Mouse (Mus musculus) fibroblast of lung, adult 2 months (primary cell): Measurements from ENCODE around the gene Mucl3.

Experiments used
- DNase-seq: peaks from one replicate; pipeline ENCODE4 v3.0.0-alpha.2; 2011; ENCODE audit warnings: low read depth

Mucl3 gene

GRCm38 (mm10) chr17:35635202-35635601, 8.3 kb downstream of the Mucl3 start:
- no peak for DNase-seq

GRCm38 (mm10) chr17:35633992-35634391, 9.5 kb downstream of the Mucl3 start:
- no peak for DNase-seq

GRCm38 (mm10) chr17:35626537-35626936, 17.0 kb downstream of the Mucl3 start, which contains the start of gene Gm9573:
Gene Gm9573, minus strand, starts transcription at chr17:35626637.
- DNase-seq: no peak

GRCm38 (mm10) chr17:35617127-35617526, 26.4 kb downstream of the Mucl3 start:
- DNase-seq: no peak

GRCm38 (mm10) chr17:35601736-35602354, 41.6 kb downstream of the Mucl3 start:
- DNase-seq: no peak

GRCm38 (mm10) chr17:35601249-35601648, 42.2 kb downstream of the Mucl3 start, which contains the start of gene Sfta2:
Gene Sfta2, plus strand, starts transcription at chr17:35601549.
- no peak for DNase-seq

GRCm38 (mm10) chr17:35597399-35597798, 46.1 kb downstream of the Mucl3 start:
- no peak for DNase-seq

GRCm38 (mm10) chr17:35594456-35594855, 49.0 kb downstream of the Mucl3 start:
- no peak for DNase-seq

- no peak for DNase-seq
These were observed 49.7 kb downstream of the Mucl3 start for GRCm38 (mm10) chr17:35593786-35594185.

GRCm38 (mm10) chr17:35592131-35592530, 51.4 kb downstream of the Mucl3 start:
- no peak for DNase-seq

GRCm38 (mm10) chr17:35591731-35592130, 51.8 kb downstream of the Mucl3 start:
- DNase-seq: no peak

GRCm38 (mm10) chr17:35591219-35591578, 52.3 kb downstream of the Mucl3 start:
- no peak for DNase-seq

- peak; percentile 91 for DNase-seq
These were observed 52.9 kb downstream of the Mucl3 start for GRCm38 (mm10) chr17:35590410-35591218.

- no peak for DNase-seq
These were observed 55.1 kb downstream of the Mucl3 start for GRCm38 (mm10) chr17:35588387-35588786.

GRCm38 (mm10) chr17:35587291-35587690, 56.2 kb downstream of the Mucl3 start:
- no peak for DNase-seq
